Mouse (Mus musculus): Measurements from ENCODE around the gene Ddx41. TPM values are rescaled to one million over a fixed set of nuclear protein-coding genes. Genes with fewer than 3 reads are reported as not detected.

Ddx41 gene
- polyA plus RNA-seq, 1 experiment from 2014 or later, result 89.1 TPM

DNA sequence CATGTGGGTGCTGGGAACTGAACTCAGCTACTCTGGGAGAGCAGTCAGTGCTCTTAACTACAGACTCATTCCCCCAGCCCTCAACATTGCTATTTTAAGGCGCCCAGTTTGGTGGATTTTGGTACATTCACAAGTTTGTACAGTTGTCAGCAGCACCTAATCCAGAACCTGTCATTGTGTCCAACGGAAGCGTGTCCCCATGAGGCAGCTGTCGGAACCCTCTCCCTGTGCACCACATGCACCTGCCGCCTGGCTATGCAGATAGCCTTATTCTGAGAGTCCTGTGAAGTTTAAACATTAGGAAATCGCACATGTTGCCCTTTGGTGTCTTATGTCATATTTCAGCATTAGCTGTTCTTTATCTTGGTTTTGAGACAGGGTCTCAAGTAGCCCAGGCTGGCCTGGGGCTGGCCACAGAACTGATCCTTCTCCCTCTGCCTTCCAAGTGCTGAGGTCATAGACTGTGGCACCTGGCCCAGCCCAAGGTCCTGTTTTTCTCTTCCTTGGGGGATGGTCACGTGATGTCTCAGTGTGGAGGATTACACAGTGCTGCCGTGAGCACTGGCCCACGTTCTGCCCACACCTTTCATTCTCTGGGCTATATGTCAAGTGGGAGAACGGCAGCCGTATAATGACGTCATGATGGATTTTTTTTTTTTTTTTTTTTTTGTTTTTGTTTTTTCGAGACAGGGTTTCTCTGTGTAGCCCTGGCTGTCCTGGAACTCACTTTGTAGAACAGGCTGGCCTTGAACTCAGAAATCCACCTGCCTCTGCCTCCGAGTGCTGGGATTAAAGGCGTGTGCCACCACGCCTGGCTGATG lies 10.5 kb downstream of the Ddx41 start:
- WGBS, result 76% methylated on average over 16 of the region's 16 CpGs
- Histone ChIP-seq H3K27ac (ENCODE audit: low read length) (no peak overlapping the region), H3K9ac (replicated peaks; ENCODE audit: low read length) (no peak overlapping the region), H3K27me3 (ENCODE audit: insufficient read depth, low read length) (no peaks in the 10 kb centered on the region), H3K4me1 (ENCODE audit: insufficient read depth, low read length) (peaks cover 5% of the 10 kb centered on the region; the same call in 1 of the 2 replicates), H3K4me3 (ENCODE audit: low read length) (no peak overlapping the region), H3K4me2 (replicated peaks; ENCODE audit: low read depth, low read length) (no peak overlapping the region), H3K9me3 (ENCODE audit: low read length) (no peaks in the 10 kb centered on the region), H3K36me3 (ENCODE audit: insufficient read depth, low read length) (peaks cover 16% of the 10 kb centered on the region)
- ATAC-seq (ENCODE audit: low FRiP score, low TSS enrichment), result no peak

DNA sequence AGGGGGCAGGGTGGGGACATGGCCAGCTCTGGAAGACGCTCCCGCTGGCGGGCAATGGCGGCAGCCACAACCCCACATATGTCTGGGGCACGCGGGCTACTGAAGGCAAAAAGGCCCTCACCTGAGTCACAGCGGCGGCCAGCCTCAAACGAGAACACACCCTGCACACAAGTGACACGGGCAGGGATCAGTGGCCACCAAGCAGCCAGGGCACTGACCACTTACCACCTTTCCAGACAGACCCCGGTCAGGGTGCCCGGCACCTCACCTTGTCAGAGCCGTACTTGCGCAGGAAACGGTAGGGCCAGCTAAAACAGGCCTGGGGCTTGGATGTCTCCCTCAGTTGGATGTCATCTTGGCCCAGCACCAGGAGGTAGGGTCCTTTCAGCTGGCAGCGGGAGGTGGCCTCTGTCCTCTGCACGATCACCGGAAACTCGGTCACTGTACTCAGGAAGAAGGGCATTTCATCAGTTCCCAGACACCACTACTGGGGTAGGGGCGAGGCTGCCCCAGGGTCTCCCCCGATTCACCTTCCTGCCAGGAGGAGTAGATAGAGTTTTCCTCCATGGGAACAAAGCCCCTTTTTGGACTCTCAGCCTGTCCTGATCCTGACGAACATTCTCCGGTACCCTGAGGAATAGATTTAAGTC lies 12.4 kb downstream of the Ddx41 start:
- Histone ChIP-seq H3K9me3 (ENCODE audit: low read length) (0 out of 2 replicates have a peak, but pooled peaks cover 2% of the 10 kb centered on the region), H3K27ac (ENCODE audit: low read length) (no peak overlapping the region), H3K27me3 (ENCODE audit: insufficient read depth, low read length) (no peaks in the 10 kb centered on the region), H3K9ac (replicated peaks; ENCODE audit: low read length) (no peak overlapping the region; the same call in 1 of the 2 replicates), H3K36me3 (ENCODE audit: insufficient read depth, low read length) (no peaks in the 10 kb centered on the region), H3K4me3 (ENCODE audit: low read length) (no peak overlapping the region), H3K4me1 (ENCODE audit: insufficient read depth, low read length) (peaks cover 5% of the 10 kb centered on the region; the same call in 1 of the 2 replicates), H3K4me2 (replicated peaks; ENCODE audit: low read depth, low read length) (no peak overlapping the region)
- ATAC-seq (ENCODE audit: low FRiP score, low TSS enrichment), result no peak
- 87% methylated on average over 23 of the region's 23 CpGs for WGBS

DNA sequence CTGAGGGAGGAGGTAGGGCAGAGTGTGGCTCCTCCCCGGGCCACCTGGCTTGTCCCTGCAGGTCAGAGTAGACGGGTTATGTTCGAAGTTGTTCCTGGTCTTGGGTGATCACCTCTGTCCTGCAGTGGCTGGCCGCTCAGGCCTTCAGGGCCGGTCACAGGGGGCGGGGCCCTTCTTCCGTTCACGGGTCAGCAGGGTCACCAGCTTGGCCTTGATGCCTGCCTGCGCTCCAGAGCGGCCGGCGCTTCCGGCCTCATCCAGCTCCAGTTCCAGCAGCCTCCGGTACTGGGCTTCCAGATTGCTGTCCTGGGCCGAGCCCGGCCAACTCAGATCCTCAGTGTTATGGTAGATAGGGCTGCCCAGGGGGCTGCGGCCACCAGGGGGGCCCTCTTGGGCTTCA lies 13.2 kb downstream of the Ddx41 start:
- WGBS, result 32% methylated on average over 17 of the region's 17 CpGs
- Histone ChIP-seq H3K27ac (ENCODE audit: low read length) (no peak overlapping the region), H3K9me3 (ENCODE audit: low read length) (0 out of 2 replicates have a peak, but pooled peaks cover 2% of the 10 kb centered on the region), H3K4me3 (ENCODE audit: low read length) (no peak overlapping the region), H3K9ac (replicated peaks; ENCODE audit: low read length) (peak overlapping the region; percentile 51), H3K27me3 (ENCODE audit: insufficient read depth, low read length) (no peaks in the 10 kb centered on the region), H3K36me3 (ENCODE audit: insufficient read depth, low read length) (no peaks in the 10 kb centered on the region), H3K4me1 (ENCODE audit: insufficient read depth, low read length) (peaks cover 5% of the 10 kb centered on the region; the same call in 1 of the 2 replicates), H3K4me2 (replicated peaks; ENCODE audit: low read depth, low read length) (no peak overlapping the region)
- ATAC-seq (ENCODE audit: low FRiP score, low TSS enrichment), result peak; percentile 73; the same call in 1 of the 2 replicates

DNA sequence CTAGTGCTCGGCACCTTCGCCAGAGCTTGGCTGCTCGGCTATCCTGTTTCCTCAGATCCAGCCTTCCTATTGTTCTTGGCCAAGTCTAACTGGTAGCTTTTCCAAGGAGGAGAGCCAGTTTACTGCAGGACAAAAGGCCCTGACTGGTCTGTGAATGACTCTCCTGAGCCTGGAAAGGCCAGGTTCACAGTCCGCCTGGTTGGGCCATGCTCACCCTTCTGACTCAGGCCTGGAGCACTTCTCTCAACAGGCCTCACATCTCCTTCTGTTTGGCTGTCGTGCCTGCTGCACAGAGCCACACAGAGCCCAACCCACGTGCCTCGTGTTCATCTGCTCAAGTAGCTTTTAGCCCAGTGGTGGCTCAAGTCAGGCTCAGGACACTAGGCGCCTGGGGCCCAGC lies 13.7 kb downstream of the Ddx41 start:
- no peaks in the 10 kb centered on the region for H3K36me3 ChIP-seq (ENCODE audit: insufficient read depth, low read length)
- H3K27me3 ChIP-seq (ENCODE audit: insufficient read depth, low read length), result no peaks in the 10 kb centered on the region
- H3K9me3 ChIP-seq (ENCODE audit: low read length), result 0 out of 2 replicates have a peak, but pooled peaks cover 2% of the 10 kb centered on the region
- H3K27ac ChIP-seq (ENCODE audit: low read length), result 0 out of 2 replicates have a peak overlapping the region, but pooled peaks have one; percentile 18
- no peak overlapping the region for H3K4me2 ChIP-seq (replicated peaks; ENCODE audit: low read depth, low read length)
- H3K4me3 ChIP-seq (ENCODE audit: low read length), result no peak overlapping the region
- peak; percentile 11; the same call in 1 of the 2 replicates for ATAC-seq (ENCODE audit: low FRiP score, low TSS enrichment)
- peak overlapping the region; percentile 51; the same call in 1 of the 2 replicates for H3K9ac ChIP-seq (replicated peaks; ENCODE audit: low read length)
- 64% methylated on average over 8 of the region's 8 CpGs for WGBS
- peaks cover 5% of the 10 kb centered on the region; the same call in 1 of the 2 replicates for H3K4me1 ChIP-seq (ENCODE audit: insufficient read depth, low read length)

DNA sequence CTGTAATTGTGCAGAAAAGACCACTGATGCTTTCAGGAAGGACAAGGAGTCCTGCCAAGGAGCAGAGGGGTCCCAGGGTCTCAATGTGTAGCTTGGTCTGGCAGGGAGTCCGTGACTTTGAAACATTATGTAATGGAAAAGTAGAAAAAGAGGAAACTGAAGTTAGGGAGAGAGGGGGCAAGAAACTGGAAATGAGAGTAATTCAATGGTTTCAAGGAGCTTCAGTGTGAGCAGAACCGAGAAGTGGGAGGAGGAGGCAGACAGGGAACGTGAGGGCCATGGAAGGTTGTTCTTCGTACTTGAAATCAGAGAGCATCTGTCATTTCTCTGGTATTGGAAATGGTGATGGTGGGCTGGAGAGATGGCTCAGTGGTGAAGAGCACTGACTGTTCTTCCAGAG lies 16.9 kb downstream of the Ddx41 start:
- Histone ChIP-seq H3K4me1 (ENCODE audit: insufficient read depth, low read length) (peaks cover 5% of the 10 kb centered on the region; the same call in 1 of the 2 replicates), H3K27me3 (ENCODE audit: insufficient read depth, low read length) (no peaks in the 10 kb centered on the region), H3K36me3 (ENCODE audit: insufficient read depth, low read length) (no peaks in the 10 kb centered on the region), H3K27ac (ENCODE audit: low read length) (no peak overlapping the region), H3K9me3 (ENCODE audit: low read length) (0 out of 2 replicates have a peak, but pooled peaks cover 2% of the 10 kb centered on the region), H3K4me2 (replicated peaks; ENCODE audit: low read depth, low read length) (no peak overlapping the region), H3K9ac (replicated peaks; ENCODE audit: low read length) (no peak overlapping the region), H3K4me3 (ENCODE audit: low read length) (no peak overlapping the region)
- ATAC-seq (ENCODE audit: low FRiP score, low TSS enrichment), result no peak
- 78% methylated on average over 4 of the region's 4 CpGs for WGBS

DNA sequence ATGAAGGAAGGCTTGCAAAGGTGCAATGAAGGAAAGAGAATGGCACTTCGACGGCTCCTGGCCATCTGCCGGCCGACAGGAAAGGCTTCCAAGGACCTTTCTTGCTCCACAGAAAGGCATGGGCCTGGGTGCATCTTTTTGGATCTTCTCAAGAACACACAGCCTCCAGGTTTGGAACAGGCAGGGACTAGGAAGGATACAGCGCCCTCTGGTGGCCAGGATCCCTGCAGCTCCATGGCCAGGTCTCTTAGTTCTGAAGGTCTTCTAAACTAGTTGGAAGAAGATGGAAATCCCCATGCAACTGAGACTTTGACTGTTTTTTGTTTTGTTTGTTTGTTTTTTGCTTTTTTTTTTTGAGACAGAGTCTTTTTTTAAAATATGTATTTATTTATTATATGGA lies 19.5 kb downstream of the Ddx41 start:
- Histone ChIP-seq H3K27ac (ENCODE audit: low read length) (no peak overlapping the region), H3K4me1 (ENCODE audit: insufficient read depth, low read length) (peaks cover 5% of the 10 kb centered on the region), H3K36me3 (ENCODE audit: insufficient read depth, low read length) (no peaks in the 10 kb centered on the region), H3K4me2 (replicated peaks; ENCODE audit: low read depth, low read length) (no peak overlapping the region), H3K4me3 (ENCODE audit: low read length) (no peak overlapping the region), H3K9me3 (ENCODE audit: low read length) (0 out of 2 replicates have a peak, but pooled peaks cover 2% of the 10 kb centered on the region), H3K27me3 (ENCODE audit: insufficient read depth, low read length) (no peaks in the 10 kb centered on the region), H3K9ac (replicated peaks; ENCODE audit: low read length) (no peak overlapping the region)
- ATAC-seq (ENCODE audit: low FRiP score, low TSS enrichment), result no peak
- 4% methylated on average over 5 of the region's 5 CpGs for WGBS

DNA sequence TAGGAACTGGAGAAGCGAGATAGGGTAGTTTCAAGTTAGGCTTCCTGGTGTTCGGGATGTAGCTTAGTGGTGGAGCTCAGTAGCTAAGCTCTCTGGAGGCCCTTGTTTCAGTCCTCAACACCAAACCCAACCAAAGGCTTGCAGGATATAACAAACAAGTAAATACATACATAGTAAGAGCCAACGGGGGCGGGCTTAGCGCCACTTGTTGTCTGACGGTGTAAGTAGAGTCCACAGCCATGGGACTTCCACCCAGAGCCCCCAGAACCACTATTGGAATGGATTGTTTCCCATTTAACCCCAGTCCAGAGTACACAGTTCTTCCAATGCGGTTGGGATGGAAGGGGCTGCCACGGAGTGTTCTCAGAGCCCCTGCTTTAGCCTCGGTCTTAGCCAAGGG lies 22.6 kb downstream of the Ddx41 start:
- peak overlapping the region; percentile 84 for H3K4me2 ChIP-seq (replicated peaks; ENCODE audit: low read depth, low read length)
- H3K4me3 ChIP-seq (ENCODE audit: low read length), result peak overlapping the region; percentile 87
- peak overlapping the region; percentile 94 for H3K9ac ChIP-seq (replicated peaks; ENCODE audit: low read length)
- peaks cover 25% of the 10 kb centered on the region for H3K4me1 ChIP-seq (ENCODE audit: insufficient read depth, low read length)
- H3K36me3 ChIP-seq (ENCODE audit: insufficient read depth, low read length), result peaks cover 5% of the 10 kb centered on the region
- no peaks in the 10 kb centered on the region for H3K9me3 ChIP-seq (ENCODE audit: low read length)
- H3K27me3 ChIP-seq (ENCODE audit: insufficient read depth, low read length), result no peaks in the 10 kb centered on the region
- no peak overlapping the region for H3K27ac ChIP-seq (ENCODE audit: low read length)
- ATAC-seq (ENCODE audit: low FRiP score, low TSS enrichment), result no peak
- 40% methylated on average over 9 of the region's 9 CpGs for WGBS

DNA sequence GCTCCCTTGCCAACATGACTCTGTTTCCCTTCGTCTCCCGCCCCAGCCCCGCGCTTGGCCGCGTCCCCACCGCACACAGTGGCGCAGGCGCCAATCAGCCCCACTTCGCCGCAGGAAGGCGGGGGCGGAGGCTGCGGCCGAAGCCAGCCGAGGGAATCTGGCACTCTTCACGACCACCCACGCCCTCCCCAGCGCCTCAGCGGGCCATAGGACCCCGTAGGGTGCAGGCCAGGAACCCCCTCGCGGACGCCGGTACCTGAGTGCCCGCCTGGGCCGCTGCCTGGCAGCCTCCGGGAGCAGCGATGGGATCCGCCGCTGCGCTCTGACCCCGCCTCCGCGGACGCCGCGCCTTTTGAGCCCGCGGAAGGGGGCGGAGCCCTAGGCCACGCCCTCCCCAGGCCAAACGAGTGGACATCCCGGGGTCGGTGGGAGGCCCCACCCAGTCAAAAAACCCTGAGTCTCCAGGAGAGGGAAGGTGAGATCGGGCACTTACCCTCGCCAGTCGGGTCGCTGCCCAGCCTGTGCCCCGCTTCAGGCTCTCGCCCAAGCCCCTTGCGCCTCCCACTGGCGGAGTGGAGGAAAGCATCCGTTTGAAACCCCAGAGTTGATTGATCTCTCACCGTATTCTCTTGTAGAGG lies 23.2 kb downstream of the Ddx41 start, which contains the start of gene Pdlim7:
TSS of gene Pdlim7 (minus strand) at position 566 of the 638 bp plus-strand sequence.
- Histone ChIP-seq H3K27me3 (ENCODE audit: insufficient read depth, low read length) (no peaks in the 10 kb centered on the region), H3K9me3 (ENCODE audit: low read length) (no peaks in the 10 kb centered on the region), H3K4me3 (ENCODE audit: low read length) (peak within 1 kb of the TSS; percentile 87), H3K4me2 (replicated peaks; ENCODE audit: low read depth, low read length) (peak within 1 kb of the TSS; percentile 84), H3K4me1 (ENCODE audit: insufficient read depth, low read length) (peaks cover 25% of the 10 kb centered on the region), H3K9ac (replicated peaks; ENCODE audit: low read length) (peak within 1 kb of the TSS; percentile 94), H3K27ac (ENCODE audit: low read length) (peak within 1 kb of the TSS; percentile 96), H3K36me3 (ENCODE audit: insufficient read depth, low read length) (peaks cover 10% of the 10 kb centered on the region)
- 1% methylated on average over 55 of the region's 55 CpGs for WGBS
- peak; percentile 69 for ATAC-seq (ENCODE audit: low FRiP score, low TSS enrichment)

DNA sequence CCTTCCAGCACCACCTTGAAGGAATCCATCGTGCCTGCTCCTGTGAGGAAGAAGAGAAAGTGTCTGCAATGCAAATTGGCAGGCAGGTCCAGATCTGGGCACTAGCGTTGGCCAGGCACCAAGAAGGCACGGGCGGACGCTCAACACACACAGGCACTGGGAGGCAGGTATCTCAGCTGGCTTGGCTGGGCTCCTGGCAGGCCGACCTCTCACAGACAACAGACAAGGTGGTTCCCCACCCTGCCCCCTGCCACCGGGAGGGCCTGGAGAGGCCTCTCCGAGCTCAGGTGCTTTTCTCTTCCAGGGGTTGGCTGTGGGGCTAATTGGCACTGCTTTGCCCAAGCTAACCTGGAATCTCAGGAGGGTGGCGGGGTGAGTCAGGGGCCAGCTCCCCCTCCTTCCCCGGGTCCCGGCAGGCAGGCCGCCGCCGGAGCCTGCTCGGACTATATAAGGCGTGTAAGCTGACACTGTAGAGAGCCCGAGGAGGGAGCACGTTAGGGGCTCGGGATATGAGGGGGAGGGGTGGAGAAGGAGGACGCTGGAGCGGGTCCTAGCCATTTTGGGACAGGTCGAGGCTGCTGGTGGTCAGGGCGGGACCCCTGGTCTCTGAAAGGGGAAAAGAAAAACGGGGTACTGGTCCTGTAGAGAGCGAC lies 24.0 kb downstream of the Ddx41 start:
- peak; percentile 66 for ATAC-seq (ENCODE audit: low FRiP score, low TSS enrichment)
- peaks cover 16% of the 10 kb centered on the region for H3K36me3 ChIP-seq (ENCODE audit: insufficient read depth, low read length)
- peak overlapping the region; percentile 94 for H3K9ac ChIP-seq (replicated peaks; ENCODE audit: low read length)
- peak overlapping the region; percentile 87 for H3K4me3 ChIP-seq (ENCODE audit: low read length)
- no peaks in the 10 kb centered on the region for H3K9me3 ChIP-seq (ENCODE audit: low read length)
- peak overlapping the region; percentile 96 for H3K27ac ChIP-seq (ENCODE audit: low read length)
- H3K4me1 ChIP-seq (ENCODE audit: insufficient read depth, low read length), result peaks cover 25% of the 10 kb centered on the region
- H3K27me3 ChIP-seq (ENCODE audit: insufficient read depth, low read length), result no peaks in the 10 kb centered on the region
- WGBS, result 2% methylated on average over 24 of the region's 25 CpGs
- H3K4me2 ChIP-seq (replicated peaks; ENCODE audit: low read depth, low read length), result peak overlapping the region; percentile 84
